Mouse (Mus musculus) lung, embryonic 15.5 days (tissue): ENCODE results near the gene Vmn1r160. TPM values are rescaled to one million over a fixed set of nuclear protein-coding genes. Genes with fewer than 3 reads are reported as not detected.
"Not testable (repeated sequence)": the region's sequence is repeated elsewhere in the genome, so short reads cannot be mapped to it uniquely, and the experiment has no call there.

ENCODE experiments used
- ATAC-seq: fragments of 200-750 bp; cut with Nextera tagmentation; 2 replicates; pipeline ENCODE4 v1.8.0; 2017; ENCODE audit warnings: moderate number of reproducible peaks, borderline replicate concordance; ENCODE audit not compliant: low FRiP score, low TSS enrichment; ENCODE audit errors: extremely low read depth
- H3K27ac ChIP-seq: fragments of 300-500 bp; sonication (generic); 2 replicates; pipeline ENCODE4 v1.5.1; 2015; ENCODE audit warnings: moderate library complexity, mild to moderate bottlenecking, inconsistent platforms
- H3K27me3 ChIP-seq: fragments of 300-500 bp; sonication (generic); 2 replicates; pipeline ENCODE4 v1.6.1; 2015; ENCODE audit warnings: inconsistent platforms
- H3K36me3 ChIP-seq: fragments of 300-500 bp; sonication (generic); 2 replicates; pipeline ENCODE4 v1.6.1; 2015; ENCODE audit warnings: inconsistent platforms
- H3K4me1 ChIP-seq: fragments of 300-500 bp; sonication (generic); 2 replicates; pipeline ENCODE4 v1.6.1; 2015; ENCODE audit warnings: inconsistent platforms
- H3K4me2 ChIP-seq: fragments of 300-500 bp; sonication (generic); 2 replicates; pipeline ENCODE4 v1.6.1; 2015; ENCODE audit warnings: inconsistent platforms, mild to moderate bottlenecking, moderate library complexity
- H3K4me3 ChIP-seq: fragments of 300-500 bp; sonication (generic); 2 replicates; pipeline ENCODE4 v1.5.1; 2015; ENCODE audit warnings: mild to moderate bottlenecking, inconsistent platforms
- H3K9ac ChIP-seq: fragments of 300-500 bp; sonication (generic); 2 replicates; pipeline ENCODE4 v1.6.1; 2015; ENCODE audit warnings: inconsistent platforms
- H3K9me3 ChIP-seq: fragments of 300-500 bp; sonication (generic); 2 replicates; pipeline ENCODE4 v1.6.1; 2016; ENCODE audit warnings: inconsistent platforms
- WGBS: fragments of 180-500 bp; shearing (Covaris S2); methylation state at CpG from one replicate; pipeline ENCODE4 v1.1.7; 2015; 5-methylcytosine and 5-hydroxymethylcytosine counted together
- polyA plus RNA-seq: library from polyadenylated mRNA; unstranded; fragments of >200 nt; fragmentation: Nextera tagmentation; extraction: Ambion mirVana; gene quantifications from 2 replicates; pipeline ENCODE4 v1.2.1, GENCODE M21; 2015

Vmn1r160 gene
- not detected in 2 replicates for polyA plus RNA-seq

GRCm38 (mm10) chr7:22870924-22871323 lies at the start of gene Vmn1r160:
TSS of gene Vmn1r160 (plus strand) at chr7:22871224.
- WGBS: 33% methylated on average over 1 of the region's 3 CpGs
- H3K36me3 ChIP-seq, H3K4me3 ChIP-seq, H3K27ac ChIP-seq, H3K4me1 ChIP-seq, H3K9me3 ChIP-seq, H3K9ac ChIP-seq, ATAC-seq, H3K4me2 ChIP-seq, H3K27me3 ChIP-seq: not testable (repeated sequence)

DNA sequence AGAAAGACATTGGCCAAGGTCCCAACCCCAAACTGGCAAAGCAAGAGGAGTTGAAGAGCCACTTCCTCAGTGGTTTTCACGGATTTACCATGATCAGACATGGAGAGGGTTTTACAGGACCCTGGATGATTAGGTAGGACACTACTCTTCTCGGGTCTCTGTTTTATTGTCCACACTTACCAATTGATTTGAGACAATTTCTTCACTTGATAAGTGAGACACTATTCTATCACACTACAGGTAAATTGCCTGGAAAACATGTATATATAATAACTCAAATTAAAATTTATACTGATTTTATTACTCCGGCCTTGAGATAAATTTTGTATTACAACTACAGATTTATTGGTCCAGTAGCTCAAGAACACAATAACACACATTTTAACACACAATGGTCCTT lies 27.5 kb upstream of the Vmn1r160 start, which contains the start of gene Vmn1r159:
Gene Vmn1r159, minus strand, starts transcription at position 101 of the 400 bp plus-strand sequence.
- H3K4me1 ChIP-seq, H3K9me3 ChIP-seq, H3K27ac ChIP-seq, H3K27me3 ChIP-seq, H3K9ac ChIP-seq, H3K4me2 ChIP-seq, ATAC-seq, H3K36me3 ChIP-seq, H3K4me3 ChIP-seq: not testable (repeated sequence)
- 34% methylated on average over 3 of the region's 3 CpGs for WGBS

Other genes starting within 250 kb of the Vmn1r160 start
- gene Vmn1r155, start 213.2 kb upstream of the Vmn1r160 start, polyA plus RNA-seq: not detected in 2 replicates
- not detected in 2 replicates for gene Gm8693, start 178.9 kb upstream of the Vmn1r160 start, polyA plus RNA-seq
- not detected in 2 replicates for gene Gm4567, start 151.5 kb upstream of the Vmn1r160 start, polyA plus RNA-seq
- not detected in 2 replicates for gene Vmn1r157, start 109.5 kb upstream of the Vmn1r160 start, polyA plus RNA-seq
- gene Vmn1r158, start 80.4 kb upstream of the Vmn1r160 start, polyA plus RNA-seq: not detected in 2 replicates
- not detected in 2 replicates for gene Vmn1r159, start 27.6 kb upstream of the Vmn1r160 start, polyA plus RNA-seq
- not detected in 2 replicates for gene Gm4214, start 113.4 kb downstream of the Vmn1r160 start, polyA plus RNA-seq
- gene Gm4216, start 148.7 kb downstream of the Vmn1r160 start, polyA plus RNA-seq: not detected in 2 replicates
- not detected in 2 replicates for gene Vmn1r163, start 184.3 kb downstream of the Vmn1r160 start, polyA plus RNA-seq
- not detected in 2 replicates for gene Gm8720, start 196.2 kb downstream of the Vmn1r160 start, polyA plus RNA-seq